22 mouse cellular contexts compared by ENCODE assay signal in genomic region chr1:91226562-91226961, GRCm38 (mm10). TPM values are rescaled to one million over a fixed set of nuclear protein-coding genes. Genes with fewer than 3 reads are reported as not detected.
DNase-seq lines count a peak whose midpoint lies in the region; ATAC-seq lines count a peak whose summit lies in the region.
"Had no signal": no experiment of that assay in that cellular context is flagged by ENCODE, and none has a peak within 500 bp of the region (broad histone marks: within the 10 kb centered on the region; RNA-seq: fewer than 3 reads in every experiment).

No protein-coding gene starts in this region.

- DNase-seq in forebrain, embryonic 10.5 days (ENCODE audit: extremely low spot score, low spot score) = no peak
- DNase-seq in forebrain, embryonic 11.5 days (ENCODE audit: low spot score) = no peak
- DNase-seq in liver (no peak), R1 (ENCODE audit: low read depth, low spot score) (peak; percentile 10)
- DNase-seq in layer of hippocampus, adult 11-12 months (ENCODE audit: low spot score) = no peak
- DNase-seq: adrenal gland, adult 8-10 months; adrenal gland, postnatal 36 days; cerebellum, adult 8-10 months; cerebellum, postnatal 25 days; gastrocnemius, postnatal 36 days; heart, adult 2 months; heart, postnatal 10 days; heart, postnatal 4 days had no signal

- H3K4me1 ChIP-seq in forebrain, embryonic 10.5 days = peaks cover 14% of the 10 kb centered on the region
- H3K4me1 ChIP-seq in forebrain, embryonic 11.5 days (replicated peaks; ENCODE audit: control insufficient read depth, insufficient read depth, low read length) = no peaks in the 10 kb centered on the region
- peaks cover 30% of the 10 kb centered on the region for H3K4me1 ChIP-seq in liver, embryonic 12.5 days
- H3K4me1 ChIP-seq: hindbrain, embryonic 12.5 days had no signal

- H3K4me3 ChIP-seq in forebrain, embryonic 10.5 days = no peak overlapping the region
- H3K4me3 ChIP-seq in forebrain, embryonic 11.5 days (ENCODE audit: low read depth, low read length) = no peak overlapping the region
- no peak overlapping the region for H3K4me3 ChIP-seq in liver, embryonic 12.5 days
- H3K4me3 ChIP-seq: heart, adult 2 months; hindbrain, embryonic 12.5 days had no signal

- no peak for ATAC-seq in forebrain, embryonic 11.5 days (replicated peaks; ENCODE audit: low FRiP score)
- peak; percentile 19; the same call in 1 of the 2 replicates for ATAC-seq in liver, embryonic 12.5 days
- ATAC-seq in erythroblast, adult 5-6 weeks (replicated peaks; ENCODE audit: low FRiP score, poor library complexity, severe bottlenecking) = peak; percentile 33; the same call in 1 of the 2 replicates
- ATAC-seq in megakaryocyte, adult 5-6 weeks (ENCODE audit: poor library complexity, severe bottlenecking) = no peak
- ATAC-seq: forebrain, embryonic 14.5 days; hindbrain, embryonic 16.5 days; inflammation-experienced regulatory T-cells, adult 6 months; intestine, postnatal 0 days had no signal

- H3K27ac ChIP-seq in forebrain, embryonic 10.5 days = 0 out of 2 replicates have a peak overlapping the region, but pooled peaks have one; percentile 15
- H3K27ac ChIP-seq in forebrain, embryonic 11.5 days (ENCODE audit: low read depth, low read length) = no peak overlapping the region
- H3K27ac ChIP-seq in liver, embryonic 12.5 days = no peak overlapping the region
- H3K27ac ChIP-seq: heart, adult 2 months; hindbrain, embryonic 12.5 days had no signal

- no peaks in the 10 kb centered on the region for H3K36me3 ChIP-seq in forebrain, embryonic 10.5 days (replicated peaks)
- no peaks in the 10 kb centered on the region for H3K36me3 ChIP-seq in forebrain, embryonic 11.5 days (ENCODE audit: control insufficient read depth, insufficient read depth, low read length)
- H3K36me3 ChIP-seq in liver, embryonic 12.5 days = no peaks in the 10 kb centered on the region
- H3K36me3 ChIP-seq: hindbrain, embryonic 12.5 days had no signal

- H3K4me2 ChIP-seq in forebrain, embryonic 11.5 days (ENCODE audit: low read depth, low read length, severe bottlenecking) = no peak overlapping the region
- H3K4me2 ChIP-seq in liver, embryonic 12.5 days = no peak overlapping the region
- H3K4me2 ChIP-seq: hindbrain, embryonic 12.5 days had no signal

- no peaks in the 10 kb centered on the region for H3K9me3 ChIP-seq in forebrain, embryonic 10.5 days
- H3K9me3 ChIP-seq in forebrain, embryonic 11.5 days (ENCODE audit: control insufficient read depth, low read length) = no peaks in the 10 kb centered on the region
- H3K9me3 ChIP-seq in liver, embryonic 12.5 days (replicated peaks) = no peaks in the 10 kb centered on the region
- H3K9me3 ChIP-seq: hindbrain, embryonic 12.5 days had no signal

- H3K27me3 ChIP-seq in forebrain, embryonic 10.5 days (ENCODE audit: poor library complexity, severe bottlenecking) = no peaks in the 10 kb centered on the region
- no peaks in the 10 kb centered on the region for H3K27me3 ChIP-seq in forebrain, embryonic 11.5 days (ENCODE audit: control insufficient read depth, insufficient read depth, low read length)
- H3K27me3 ChIP-seq in liver, embryonic 12.5 days (replicated peaks) = no peaks in the 10 kb centered on the region
- H3K27me3 ChIP-seq: hindbrain, embryonic 12.5 days had no signal

- H3K9ac ChIP-seq in forebrain, embryonic 11.5 days (ENCODE audit: low read length) = no peak overlapping the region
- H3K9ac ChIP-seq in liver, embryonic 12.5 days = no peak overlapping the region
- H3K9ac ChIP-seq: hindbrain, embryonic 12.5 days had no signal

- WGBS in forebrain, embryonic 10.5 days = 77% methylated on average over 4 of the region's 4 CpGs
- WGBS in forebrain, embryonic 11.5 days = 75% methylated on average over 4 of the region's 4 CpGs
- WGBS in liver, embryonic 12.5 days (ENCODE audit: insufficient replicate concordance) = 60% methylated on average over 4 of the region's 4 CpGs

RNA-seq across cellular contexts. Expression of gene Ube2f, which starts 23.5 kb away (rescaled TPM):
- polyA plus RNA-seq in forebrain, embryonic 10.5 days (2016; fragmentation: Nextera tagmentation; extraction: Ambion mirVana) = 95.3 and 99.9 TPM in 2 replicates
- polyA plus RNA-seq in forebrain, embryonic 11.5 days (2014; fragmentation: Nextera tagmentation; extraction: Ambion mirVana) = 78.9 and 84.7 TPM in 2 replicates
- 71.6 and 73.4 TPM in 2 replicates for polyA plus RNA-seq in liver, embryonic 12.5 days (2016; fragmentation: Nextera tagmentation; extraction: Ambion mirVana)
- total RNA-seq in erythroblast, adult 5-6 weeks (2015; ENCODE audit: low replicate concordance) = 187 and 269 TPM in 2 replicates
- total RNA-seq in erythroblast, adult 5-6 weeks (2017; ENCODE audit: low replicate concordance) = 221 and 245 TPM in 2 replicates
- total RNA-seq in megakaryocyte, adult 5-6 weeks (2015) = 94.5 and 117 TPM in 2 replicates
- 59.1 and 63.1 TPM in 2 replicates for total RNA-seq in megakaryocyte, adult 5-6 weeks (2017)

RNA-seq across cellular contexts. Expression of gene Ramp1, which starts 46.9 kb away (rescaled TPM):
- polyA plus RNA-seq in forebrain, embryonic 10.5 days (2016; fragmentation: Nextera tagmentation; extraction: Ambion mirVana) = 0.06 and 0.10 TPM in 2 replicates
- polyA plus RNA-seq in forebrain, embryonic 11.5 days (2014; fragmentation: Nextera tagmentation; extraction: Ambion mirVana) = 0.12 and 0.41 TPM in 2 replicates
- polyA plus RNA-seq in liver, embryonic 12.5 days (2016; fragmentation: Nextera tagmentation; extraction: Ambion mirVana) = 4.0 and 4.4 TPM in 2 replicates
- total RNA-seq in erythroblast, adult 5-6 weeks (2015; ENCODE audit: low replicate concordance) = 25.9 and 28.2 TPM in 2 replicates
- 15.9 and 17.1 TPM in 2 replicates for total RNA-seq in erythroblast, adult 5-6 weeks (2017; ENCODE audit: low replicate concordance)
- 71.1 and 79.5 TPM in 2 replicates for total RNA-seq in megakaryocyte, adult 5-6 weeks (2015)
- total RNA-seq in megakaryocyte, adult 5-6 weeks (2017) = 75.2 and 81.4 TPM in 2 replicates
- total RNA-seq: CH12.LX had no signal

Comparison
In these comparisons a context has a peak if more than half of its experiments do, and no peak if none do; other contexts are left out.
1. ATAC-seq: peak in liver, embryonic 12.5 days (single experiment) and erythroblast, adult 5-6 weeks (single experiment); none in forebrain, embryonic 11.5 days (single experiment) and megakaryocyte, adult 5-6 weeks (single experiment).